Mouse (Mus musculus) right cerebral cortex, adult 18-20 months (tissue): Measurements from ENCODE around the gene Ldlrad1.

ENCODE experiments used
- DNase-seq: peaks from one replicate; pipeline ENCODE4 v3.0.0; 2022; ENCODE audit warnings: mixed read lengths

Gene Ldlrad1

DNA sequence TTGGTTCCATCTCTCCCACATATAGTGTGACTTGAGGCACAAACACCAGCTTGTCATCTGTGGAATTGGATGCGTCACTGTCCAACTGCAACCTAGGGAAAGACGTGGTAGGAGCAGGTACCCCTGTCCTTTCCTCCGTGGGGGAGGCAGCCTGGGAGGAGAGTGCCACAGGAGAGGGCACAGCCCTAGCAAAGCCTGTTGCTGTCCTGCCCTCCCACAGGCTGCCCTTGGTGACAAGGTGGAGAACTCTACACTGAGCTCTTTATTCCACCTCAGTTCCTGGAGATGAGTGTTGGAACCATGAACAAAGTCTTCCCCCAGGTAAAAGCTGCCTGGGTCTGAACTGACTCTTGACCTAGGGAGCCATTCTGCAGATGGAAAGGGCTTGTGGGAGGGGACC, at the start of gene Ldlrad1:
Ldlrad1 (plus strand) TSS at position 301 of the 400 bp plus-strand sequence.
- no peak for DNase-seq

DNA sequence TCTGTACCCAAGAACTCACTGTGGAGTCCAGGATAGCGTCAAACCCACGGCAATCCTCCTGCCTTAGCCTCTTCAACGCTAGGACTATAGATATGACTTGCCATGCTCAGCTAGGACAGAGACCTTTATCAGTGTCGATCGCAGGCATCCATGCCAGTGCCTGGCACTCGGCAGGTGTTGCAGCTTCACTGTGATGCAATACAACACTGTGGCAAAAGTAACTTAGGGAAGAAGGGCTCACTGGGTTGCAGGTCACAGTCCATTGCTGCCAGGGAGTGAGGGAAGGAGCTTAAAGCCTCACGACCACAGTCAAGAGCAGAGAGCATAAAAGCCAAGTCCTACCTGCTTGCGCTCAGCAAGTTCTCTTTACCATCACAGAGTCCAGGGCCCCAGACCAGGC, 48.8 kb upstream of the Ldlrad1 start:
- DNase-seq = no peak

DNA sequence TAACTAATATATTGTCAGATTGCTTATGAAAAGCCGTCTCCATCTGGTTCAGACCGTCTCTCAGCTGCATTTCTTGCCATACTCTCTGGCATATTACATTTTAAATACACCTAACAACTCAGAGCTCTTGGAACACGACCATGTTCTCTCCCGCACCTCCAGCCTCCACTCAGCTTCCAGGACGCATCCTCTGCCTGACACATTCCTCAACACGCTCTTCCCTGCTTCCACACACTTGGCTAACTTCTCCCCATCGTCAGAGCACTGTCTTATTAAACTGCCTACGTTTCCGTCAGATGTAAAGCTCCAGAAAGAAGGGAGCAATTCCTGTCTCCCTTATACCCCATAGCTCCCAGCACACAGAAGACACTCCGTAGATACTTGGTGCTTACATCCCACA, 45.6 kb upstream of the Ldlrad1 start:
- DNase-seq = peak; percentile 73

DNA sequence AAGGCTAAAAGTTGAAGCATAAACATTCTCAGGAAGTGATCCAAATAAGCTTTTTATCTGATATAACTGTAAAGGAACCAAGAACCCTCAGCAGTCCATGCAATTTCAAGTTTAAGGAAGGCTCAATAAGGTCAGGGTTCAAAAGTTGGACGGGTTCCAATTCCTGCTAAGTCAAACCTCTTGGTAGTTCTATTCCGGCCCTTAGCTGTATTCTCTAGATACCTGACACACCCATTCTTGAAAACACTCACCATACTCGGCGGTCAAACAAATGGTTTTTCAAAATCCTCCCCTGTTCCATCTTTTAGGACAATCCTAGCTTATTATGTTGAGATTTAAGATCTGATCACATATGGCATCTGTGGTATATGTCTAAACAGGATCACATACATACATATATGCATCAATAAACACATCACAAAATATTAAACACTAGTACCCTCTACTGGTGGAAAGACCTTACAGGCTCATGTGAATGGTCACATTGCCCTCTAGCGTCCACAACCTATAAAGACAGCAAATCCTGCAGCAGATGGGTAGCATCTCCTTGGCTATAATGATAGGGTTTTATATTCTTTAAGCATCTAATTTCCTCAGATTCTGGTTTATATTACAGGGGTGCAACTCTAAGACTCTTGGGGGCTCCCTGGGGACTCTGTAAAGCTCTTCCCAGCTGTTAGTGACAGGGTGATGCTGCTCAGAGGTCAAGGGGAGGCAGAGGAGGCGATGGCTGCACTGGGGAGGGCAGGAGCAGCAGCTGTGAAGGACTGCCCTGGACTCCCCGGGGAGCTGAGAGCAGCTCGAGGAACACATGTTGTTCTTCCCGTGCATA, 45.0 kb upstream of the Ldlrad1 start:
- DNase-seq = peak; percentile 64

DNA sequence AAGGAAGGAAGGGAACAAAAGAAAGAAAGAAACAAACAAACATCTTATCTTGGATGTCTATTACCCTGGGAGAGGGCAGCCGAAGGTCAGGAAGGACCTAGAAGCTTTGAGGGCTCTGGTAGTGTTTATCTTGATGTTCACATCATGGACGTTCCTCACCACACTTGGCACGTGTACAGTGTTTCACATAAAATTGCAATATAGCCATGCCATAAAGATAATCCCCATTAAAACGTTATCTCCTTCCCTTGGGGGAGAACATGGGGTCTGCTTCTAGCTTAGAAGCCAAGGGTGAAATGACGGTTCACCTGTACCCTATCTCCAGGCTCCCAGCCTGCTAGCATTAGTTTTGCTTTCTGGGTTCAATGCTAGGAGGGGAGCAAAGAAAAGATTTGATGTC, 42.3 kb upstream of the Ldlrad1 start:
- no peak for DNase-seq

DNA sequence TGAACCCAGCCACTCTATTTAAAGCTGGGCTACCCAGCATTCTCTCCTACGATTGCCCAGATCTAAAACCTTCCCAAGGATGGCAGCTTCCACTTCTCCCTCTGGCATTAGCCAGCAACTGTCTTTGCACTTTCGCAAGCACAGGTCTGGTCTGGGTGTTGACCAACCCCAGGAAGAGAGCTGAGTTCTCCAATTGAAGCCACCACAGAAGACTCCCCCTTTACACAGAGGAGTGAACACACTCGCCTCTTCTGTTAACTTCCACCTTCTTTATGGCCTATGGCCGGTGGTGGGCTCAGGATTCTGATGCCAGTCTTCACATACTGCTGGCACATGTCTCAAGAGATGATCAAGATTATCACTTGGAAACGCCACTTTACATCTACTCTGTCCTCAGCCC, 41.2 kb upstream of the Ldlrad1 start:
- no peak for DNase-seq

DNA sequence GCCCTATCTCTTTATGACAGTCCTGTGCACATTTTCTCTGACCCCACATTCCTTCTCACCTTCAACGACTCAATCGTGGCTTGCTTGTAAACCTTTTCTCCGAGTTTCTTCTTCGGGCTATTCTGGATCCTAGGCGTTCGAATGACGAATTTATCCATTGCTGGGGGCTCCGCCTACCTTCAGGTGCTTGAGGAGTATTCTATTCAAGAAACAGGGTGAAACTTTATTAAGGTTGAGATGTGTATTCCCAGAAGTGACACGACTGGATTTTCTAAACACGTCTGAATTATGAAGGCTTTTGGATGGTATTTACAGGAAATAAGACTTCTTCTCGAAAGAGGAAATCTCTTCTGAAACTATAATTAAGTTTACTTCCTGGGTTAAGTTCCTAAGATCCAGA, 31.5 kb upstream of the Ldlrad1 start:
- DNase-seq = no peak

DNA sequence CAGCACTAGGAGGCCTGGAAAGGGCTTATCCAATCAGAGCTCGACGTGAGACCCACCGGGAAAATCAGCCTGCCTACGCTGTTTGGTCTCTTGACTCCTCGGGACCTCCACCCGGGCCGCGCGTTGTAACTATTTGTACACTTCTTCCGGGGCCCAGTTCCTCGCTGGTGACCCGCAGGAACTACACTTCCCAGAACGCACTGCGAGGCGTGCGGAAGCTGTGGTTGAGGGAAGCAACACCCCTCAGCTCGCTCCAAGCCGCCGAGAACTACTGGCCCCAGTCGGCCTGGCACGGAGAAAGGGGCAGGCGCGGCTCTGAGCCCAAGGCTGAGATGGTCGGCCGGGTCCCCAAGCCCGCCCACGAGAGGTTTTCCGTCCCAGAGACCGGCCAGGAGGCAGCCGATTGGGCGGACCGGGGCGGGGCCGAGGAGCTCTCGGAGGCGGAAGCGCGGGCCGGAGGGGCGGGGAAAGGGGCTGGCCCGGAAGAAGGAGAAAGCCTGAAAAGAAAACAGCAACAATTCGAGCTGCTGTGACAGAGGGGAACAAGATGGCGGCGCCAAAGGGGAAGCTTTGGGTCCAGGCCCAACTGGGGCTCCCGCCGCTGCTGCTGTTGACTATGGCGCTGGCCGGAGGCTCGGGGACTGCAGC, 30.7 kb upstream of the Ldlrad1 start, which contains the start of gene Tmem59:
Tmem59 (plus strand) TSS at position 218 of the 648 bp plus-strand sequence.
- DNase-seq = peak; percentile 97

DNA sequence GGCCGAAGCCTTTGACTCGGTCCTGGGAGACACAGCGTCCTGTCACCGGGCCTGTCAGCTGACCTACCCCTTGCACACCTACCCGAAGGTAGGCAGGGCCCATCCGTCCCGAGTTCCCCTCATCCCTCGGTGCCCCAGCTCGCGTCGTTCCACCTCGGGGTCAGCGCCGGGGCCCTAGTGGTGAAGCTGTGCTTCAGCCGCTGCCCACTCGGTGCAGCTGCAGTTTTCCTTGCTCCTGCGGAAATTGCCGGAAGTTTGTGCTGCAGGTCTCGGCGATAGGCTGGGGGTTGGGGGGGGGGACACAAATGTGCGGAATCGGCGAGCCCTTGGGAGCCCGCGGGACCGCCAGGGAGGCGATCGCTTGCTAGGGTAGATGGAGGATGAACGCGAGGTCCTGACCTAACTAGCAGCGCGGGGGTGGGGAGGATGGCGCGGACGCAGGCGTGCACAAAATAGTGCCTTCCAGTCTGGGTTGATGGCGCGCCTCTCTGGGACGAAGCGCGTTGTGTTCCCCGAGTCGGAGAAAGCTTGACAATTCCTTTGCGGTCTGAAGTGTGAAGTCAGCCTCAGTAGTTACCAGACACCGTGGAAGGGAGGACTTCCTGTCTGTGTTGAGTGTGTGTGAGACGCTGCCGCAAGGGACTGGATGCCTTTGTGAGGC, 30.0 kb upstream of the Ldlrad1 start, which contains the start of gene Tceanc2:
Tceanc2 (minus strand) TSS at position 287 of the 661 bp plus-strand sequence.
- peak; percentile 55 for DNase-seq

DNA sequence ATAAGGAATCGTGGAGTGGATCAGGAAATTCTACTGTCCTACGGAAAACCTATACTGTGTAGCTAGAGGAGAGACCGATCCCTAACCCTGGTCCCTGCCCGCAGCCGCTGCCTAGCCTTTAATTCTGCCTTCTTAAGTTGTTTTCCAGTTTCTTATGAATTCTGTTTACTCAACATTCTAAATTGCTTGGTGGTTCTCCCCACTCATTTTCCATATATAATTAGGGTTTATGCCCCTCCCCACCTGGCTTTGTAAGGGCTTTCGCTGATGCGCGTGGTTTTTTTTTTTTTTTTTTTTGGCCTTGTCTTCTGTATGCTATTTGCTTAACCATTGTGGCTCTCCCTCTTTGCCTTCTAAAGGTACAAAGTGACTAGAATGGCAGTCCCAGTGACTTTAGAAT, 29.4 kb upstream of the Ldlrad1 start:
- DNase-seq = no peak

DNA sequence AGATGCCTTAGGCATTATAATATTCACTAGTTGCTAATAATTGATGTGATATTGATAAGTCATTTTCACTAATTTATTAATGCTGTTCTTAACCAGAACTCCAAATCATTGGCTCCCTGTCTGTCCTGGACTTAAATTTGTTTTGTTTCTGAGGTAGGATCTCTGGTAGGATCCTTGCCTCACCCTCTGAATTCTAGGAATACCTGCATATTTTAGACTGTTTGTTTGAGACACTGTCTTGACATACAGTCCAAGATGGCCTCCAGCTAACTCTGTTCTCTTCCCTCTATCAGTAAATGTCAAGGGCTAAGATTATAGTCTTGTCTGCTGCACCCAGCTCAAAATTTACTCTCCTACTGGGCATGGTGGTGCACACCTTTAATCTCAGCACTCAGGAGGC, 28.2 kb upstream of the Ldlrad1 start:
- DNase-seq = no peak

DNA sequence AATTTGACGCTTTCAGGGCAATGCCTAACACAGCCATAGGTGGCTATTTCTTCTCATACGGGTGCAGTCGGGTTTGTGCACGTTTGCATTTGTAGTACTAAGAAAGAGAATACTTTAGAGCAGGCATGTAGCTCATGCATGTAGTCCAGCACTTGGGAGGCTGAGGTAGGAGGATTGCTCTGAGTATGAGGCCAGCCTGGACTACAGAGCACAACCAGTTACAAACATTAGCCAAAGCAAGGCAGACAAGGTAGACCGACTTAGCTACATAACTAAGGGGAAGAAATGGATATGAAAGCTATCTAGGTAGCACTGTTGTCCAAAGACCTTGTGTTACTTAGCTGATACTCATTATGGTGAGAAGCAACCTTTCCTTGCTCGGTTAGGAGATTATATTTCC, 27.1 kb upstream of the Ldlrad1 start:
- no peak for DNase-seq

DNA sequence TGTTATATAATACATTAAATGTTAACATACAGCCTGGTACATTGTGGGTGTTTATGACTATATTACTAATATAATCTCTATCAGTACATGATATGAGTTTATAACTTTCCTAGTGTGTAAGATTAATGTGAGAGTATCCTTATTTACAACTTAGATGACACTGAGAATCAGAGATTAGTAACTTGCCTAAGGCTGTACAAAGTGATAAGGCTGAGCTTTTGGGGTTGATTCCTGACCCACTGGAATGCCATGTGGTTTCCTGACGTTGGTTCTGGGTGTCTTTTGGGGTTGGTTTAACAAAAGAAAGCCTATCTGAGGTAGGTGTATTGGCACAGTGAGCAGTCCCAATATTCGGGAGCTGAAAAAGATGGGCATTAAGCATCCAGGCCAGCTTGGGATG, 26.2 kb upstream of the Ldlrad1 start:
- no peak for DNase-seq

DNA sequence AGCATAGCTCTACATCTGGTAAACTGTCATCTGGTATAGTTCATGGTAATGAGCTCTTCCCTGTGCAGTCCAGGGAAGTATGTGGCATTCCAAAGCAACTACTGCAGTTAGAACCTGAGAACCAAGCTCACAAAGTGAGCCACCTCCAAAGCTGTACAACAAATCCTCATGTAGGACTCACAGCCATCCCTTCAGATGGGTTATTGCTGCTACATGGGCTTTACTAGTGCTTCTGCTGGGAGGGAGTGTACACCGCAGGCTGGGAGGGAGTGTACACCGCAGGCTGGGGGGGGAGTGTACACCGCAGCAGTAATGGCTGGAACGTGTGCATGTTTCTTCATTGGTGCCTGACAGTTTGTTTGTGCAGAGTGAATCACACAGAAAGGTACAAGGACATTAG, 25.8 kb upstream of the Ldlrad1 start:
- DNase-seq = no peak

DNA sequence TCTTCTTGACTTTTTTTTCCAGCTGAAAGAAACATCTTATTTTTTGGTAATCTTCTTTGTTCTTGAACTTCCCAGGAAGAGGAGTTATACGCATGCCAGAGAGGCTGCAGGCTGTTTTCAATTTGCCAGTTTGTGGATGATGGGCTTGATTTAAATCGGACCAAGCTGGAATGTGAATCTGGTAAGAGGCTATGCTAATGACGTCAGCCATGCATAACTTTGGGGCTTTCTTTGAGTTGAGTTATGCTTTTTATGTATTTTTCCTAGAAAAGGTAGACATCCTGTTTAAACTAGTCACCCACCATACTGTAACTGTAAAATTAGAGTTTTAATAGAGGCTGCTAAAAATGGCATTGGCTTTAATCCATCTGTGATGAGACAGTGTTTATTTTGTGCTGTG, 23.3 kb upstream of the Ldlrad1 start:
- DNase-seq = no peak

DNA sequence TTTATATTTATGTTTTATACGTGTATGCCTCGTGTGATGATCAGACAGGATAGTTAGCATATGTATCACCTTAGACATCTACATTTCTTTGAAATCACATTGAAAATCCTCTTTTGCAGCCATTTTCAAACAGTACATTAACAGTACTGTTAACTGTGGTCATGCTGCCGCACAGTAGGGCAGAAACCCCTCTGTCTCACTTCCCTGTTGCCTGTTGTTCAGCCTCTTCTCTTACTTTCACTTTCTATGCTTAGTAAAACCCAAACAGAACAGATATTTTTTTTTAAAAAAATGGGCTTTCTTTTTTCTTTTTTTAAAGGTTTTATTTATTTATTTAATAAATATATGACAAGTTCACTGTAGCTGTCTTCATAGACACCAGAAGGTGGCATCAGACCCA, 15.1 kb upstream of the Ldlrad1 start:
- DNase-seq = no peak

DNA sequence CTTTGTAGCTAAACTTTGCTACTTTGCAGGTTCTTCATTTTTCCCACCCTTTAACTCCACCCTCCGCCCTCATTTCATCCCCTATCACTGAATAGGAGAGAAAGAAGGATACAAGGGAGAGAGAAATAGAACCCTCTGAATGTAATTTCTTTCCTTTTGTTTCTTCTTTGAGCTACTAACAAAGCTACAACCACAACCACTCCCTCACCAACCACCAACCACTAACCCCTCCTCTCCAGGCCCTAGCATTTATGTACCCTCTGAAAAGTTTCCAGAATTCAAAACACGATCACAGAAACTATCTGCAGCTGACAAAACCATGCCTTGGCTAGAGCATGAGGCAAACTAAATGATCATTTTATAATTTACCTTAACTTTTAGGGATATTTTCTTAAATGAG, 12.5 kb upstream of the Ldlrad1 start:
- no peak for DNase-seq

DNA sequence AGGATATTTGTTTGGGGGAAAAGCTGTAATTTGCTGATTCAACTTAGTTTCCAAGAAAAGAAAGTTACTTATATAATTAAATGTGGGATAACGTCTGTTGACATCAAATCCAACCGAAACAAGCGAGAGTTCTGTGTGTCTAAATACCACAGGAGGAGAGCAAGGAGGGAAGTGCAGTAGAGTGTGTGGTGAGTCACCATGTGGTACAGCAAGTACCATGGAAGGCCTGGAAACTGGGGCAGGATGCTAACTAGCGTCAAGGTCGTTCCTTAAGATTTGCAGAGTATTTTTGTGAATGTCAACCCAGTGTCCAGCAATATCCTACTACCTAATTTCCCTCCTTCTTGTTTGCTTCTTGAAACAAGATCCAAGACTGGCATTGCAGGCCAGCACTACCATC, 10.9 kb upstream of the Ldlrad1 start:
- peak; percentile 18 for DNase-seq

DNA sequence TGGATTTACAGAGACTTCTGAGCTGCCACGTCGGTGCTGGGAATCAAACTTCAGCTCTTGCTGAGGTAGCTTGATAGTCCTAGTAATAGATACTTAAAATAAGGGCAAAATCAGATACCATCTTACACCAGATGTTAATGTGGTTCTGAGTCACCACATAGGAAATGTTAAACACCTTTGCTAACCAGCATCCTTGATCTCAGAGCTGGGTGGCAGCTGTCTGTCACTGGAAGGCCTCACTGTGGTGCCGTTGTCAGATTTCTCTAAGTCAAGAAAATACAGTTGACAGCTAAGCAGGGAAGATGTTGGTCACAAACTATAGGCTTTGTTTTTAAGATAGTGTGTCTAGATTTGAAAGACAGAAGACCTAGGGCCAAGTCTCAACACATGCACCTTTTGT, 7.2 kb upstream of the Ldlrad1 start:
- DNase-seq = no peak

DNA sequence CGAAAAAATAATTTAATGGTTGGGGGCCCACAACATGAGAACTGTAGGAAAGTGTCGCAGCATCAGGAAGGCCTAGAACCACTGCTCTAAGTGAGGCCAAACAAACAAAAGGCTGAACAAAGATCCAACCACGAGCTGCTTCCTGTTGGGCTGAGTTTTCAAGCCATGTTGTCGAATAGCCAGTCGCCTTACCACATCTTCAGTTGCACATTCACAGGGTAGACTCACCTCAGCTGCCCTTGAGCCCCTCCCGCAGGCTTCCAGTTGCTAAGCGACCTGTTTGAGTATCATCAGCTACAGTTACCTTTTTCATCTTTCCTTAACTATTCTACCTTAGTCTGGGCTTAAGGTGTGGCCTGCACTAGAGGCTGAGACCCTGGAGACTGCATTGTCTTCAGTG, 6.0 kb upstream of the Ldlrad1 start:
- no peak for DNase-seq

DNA sequence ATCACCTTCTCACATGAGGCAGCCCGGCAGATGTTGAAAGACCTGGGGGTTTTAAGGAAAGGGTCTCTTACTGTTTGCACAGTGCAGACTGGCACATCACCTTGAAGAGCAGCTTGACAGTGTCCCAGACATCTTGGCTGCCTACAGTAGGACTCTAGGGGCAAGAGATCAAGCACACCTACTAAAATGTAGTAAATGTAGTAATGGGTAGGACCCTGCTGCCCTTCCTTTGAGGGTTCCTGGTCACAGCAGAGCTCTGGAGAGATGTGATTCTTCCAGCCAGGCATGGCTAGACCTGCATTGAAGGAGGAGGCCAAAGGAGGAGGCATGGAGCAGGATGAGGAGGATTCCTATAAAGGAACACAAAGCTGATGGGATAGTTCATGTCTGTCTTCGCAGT, 2.0 kb upstream of the Ldlrad1 start:
- DNase-seq = no peak

DNA sequence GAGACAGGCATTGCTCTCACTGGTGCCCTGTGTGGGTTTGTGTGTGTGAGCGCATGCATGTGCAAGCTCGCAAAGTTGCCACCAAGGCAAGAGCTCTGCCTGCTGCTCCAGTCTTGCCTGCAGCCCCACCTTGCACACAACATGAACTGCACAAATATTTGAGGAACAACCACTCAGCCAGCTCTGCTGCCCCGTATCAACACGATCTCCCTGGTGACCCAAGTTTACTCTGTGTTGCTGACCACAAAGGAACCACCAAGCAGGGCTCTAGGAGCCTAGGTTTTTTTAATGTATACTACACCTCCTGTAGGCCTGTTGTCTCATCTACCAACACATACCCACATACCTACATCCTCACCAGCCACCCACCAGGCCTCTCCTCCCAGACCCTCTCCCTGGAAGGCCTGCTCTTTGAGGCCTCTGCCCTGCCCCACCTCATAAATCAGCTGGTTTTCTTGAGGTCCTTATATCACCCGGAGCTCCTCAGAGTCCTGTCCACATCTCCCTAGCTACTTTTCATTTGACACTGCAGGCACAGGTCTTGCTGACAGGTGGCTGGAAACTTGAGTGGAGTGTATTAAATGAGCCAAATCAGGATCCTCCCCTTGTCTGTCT, 1.6 kb downstream of the Ldlrad1 start:
- DNase-seq = no peak

DNA sequence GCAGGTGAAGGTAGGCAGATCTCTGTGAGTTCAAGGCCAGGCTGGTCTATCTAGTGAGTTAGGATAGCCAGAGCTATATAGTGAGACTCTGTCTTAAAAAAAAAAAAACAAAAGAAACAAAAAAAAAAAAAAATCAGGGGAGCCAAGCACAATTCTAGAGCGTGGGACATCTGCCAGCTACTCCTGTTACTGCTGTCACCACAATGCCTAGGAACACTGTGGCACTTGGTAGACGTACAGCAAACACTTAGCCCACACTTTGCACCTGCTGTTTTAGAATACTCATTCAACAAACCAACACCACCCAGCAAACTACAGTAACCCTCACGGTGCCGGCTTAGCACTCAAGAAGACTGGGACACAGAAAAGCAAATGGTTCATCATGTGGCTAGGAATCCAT, 2.5 kb downstream of the Ldlrad1 start:
- peak; percentile 26 for DNase-seq
